Mouse (Mus musculus) heart, embryonic 16.5 days (tissue): Measurements from ENCODE around the gene Gm21882. TPM values are rescaled to one million over a fixed set of nuclear protein-coding genes. Genes with fewer than 3 reads are reported as not detected.
"Not testable (repeated sequence)": the region's sequence is repeated elsewhere in the genome, so short reads cannot be mapped to it uniquely, and the experiment has no call there.

Source experiments
- ATAC-seq: fragments of 200-750 bp; cut with Nextera tagmentation; replicated peaks from 2 replicates; pipeline ENCODE4 v1.8.0; 2017; ENCODE audit warnings: moderate number of reproducible peaks; ENCODE audit not compliant: insufficient read depth, low FRiP score; ENCODE audit errors: extremely low read depth
- H3K27ac ChIP-seq: fragments of 300-500 bp; sonication (generic); 2 replicates; pipeline ENCODE4 v1.5.1; 2014; ENCODE audit warnings: mild to moderate bottlenecking, low read length, control low read depth, moderate library complexity
- H3K27me3 ChIP-seq: fragments of 300-500 bp; sonication (generic); 2 replicates; pipeline ENCODE4 v1.6.1; 2014; ENCODE audit warnings: low read length, mixed read lengths; ENCODE audit not compliant: control insufficient read depth, insufficient read depth
- H3K36me3 ChIP-seq: fragments of 300-500 bp; sonication (generic); 2 replicates; pipeline ENCODE4 v1.6.1; 2014; ENCODE audit not compliant: control insufficient read depth, insufficient read depth
- H3K4me1 ChIP-seq: fragments of 300-500 bp; sonication (generic); 2 replicates; pipeline ENCODE4 v1.6.1; 2014; ENCODE audit warnings: low read length, mixed read lengths; ENCODE audit not compliant: control insufficient read depth, insufficient read depth
- H3K4me2 ChIP-seq: fragments of 300-500 bp; sonication (generic); 2 replicates; pipeline ENCODE4 v1.6.1; 2014; ENCODE audit warnings: low read depth, mild to moderate bottlenecking, control low read depth, low read length
- H3K4me3 ChIP-seq: fragments of 300-500 bp; sonication (generic); 2 replicates; pipeline ENCODE4 v1.5.1; 2014; ENCODE audit warnings: mild to moderate bottlenecking, control low read depth, low read length
- H3K9ac ChIP-seq: fragments of 300-500 bp; sonication (generic); 2 replicates; pipeline ENCODE4 v1.6.1; 2014; ENCODE audit warnings: low read length, control low read depth
- H3K9me3 ChIP-seq: fragments of 300-500 bp; sonication (generic); replicated peaks from 2 replicates; pipeline ENCODE4 v1.6.1; 2016; ENCODE audit warnings: low read length; ENCODE audit not compliant: control insufficient read depth
- whole genome bisulfite sequencing: fragments of 180-500 bp; shearing (Covaris S2); extraction: QIAGEN DNeasy Blood & Tissue Kit; methylation state at CpG from one replicate; pipeline ENCODE4 v1.1.7; 2014; 5-methylcytosine and 5-hydroxymethylcytosine counted together
- polyA plus RNA-seq: library from polyadenylated mRNA; unstranded; fragments of >200 nt; fragmentation: Nextera tagmentation; extraction: Ambion mirVana; gene quantifications from 2 replicates; pipeline ENCODE4 v1.2.1, GENCODE M21; 2015

The Gm21882 gene
- polyA plus RNA-seq: not detected in 2 replicates

DNA sequence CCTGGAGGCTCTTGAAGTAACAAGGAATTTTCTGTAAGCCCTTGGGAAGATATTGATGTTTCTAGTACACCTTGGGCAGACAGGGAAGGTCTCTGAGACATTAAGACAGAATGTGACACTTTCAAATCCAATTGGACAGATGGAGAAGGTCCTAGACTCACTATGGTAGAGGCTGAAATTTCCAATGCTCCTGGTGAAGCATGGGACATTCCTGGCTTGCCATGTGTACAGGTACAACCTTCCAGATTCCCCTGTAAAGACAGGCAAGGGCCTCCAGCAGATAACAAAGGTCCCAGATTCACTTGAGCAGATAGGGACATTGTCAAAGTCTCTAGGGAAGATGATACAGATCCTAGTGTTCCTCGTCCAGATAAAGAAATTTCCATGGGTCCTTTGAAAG lies at the start of gene Gm21882:
TSS of gene Gm21882 (minus strand) at position 101 of the 400 bp plus-strand sequence.
- H3K27ac ChIP-seq, H3K36me3 ChIP-seq, ATAC-seq, H3K9me3 ChIP-seq, H3K4me3 ChIP-seq, H3K4me1 ChIP-seq, H3K27me3 ChIP-seq, H3K4me2 ChIP-seq, H3K9ac ChIP-seq: not testable (repeated sequence)
- 50% methylated on average over 1 of the region's 1 CpGs for WGBS

Other genes starting within 250 kb of the Gm21882 start
- gene Gm21865, start 64.6 kb downstream of the Gm21882 start, polyA plus RNA-seq: not detected in 2 replicates